Mouse (Mus musculus) frontal cortex, postnatal 10 days (tissue): ENCODE results near the gene Mrps16.

Source experiments
- DNase-seq, 2 experiments: peaks; one replicate each; pipeline ENCODE4 v3.0.0; 2022; ENCODE audit warnings: low spot score in 2 of 2, mixed read lengths in 1 of 2

The Mrps16 gene

DNA sequence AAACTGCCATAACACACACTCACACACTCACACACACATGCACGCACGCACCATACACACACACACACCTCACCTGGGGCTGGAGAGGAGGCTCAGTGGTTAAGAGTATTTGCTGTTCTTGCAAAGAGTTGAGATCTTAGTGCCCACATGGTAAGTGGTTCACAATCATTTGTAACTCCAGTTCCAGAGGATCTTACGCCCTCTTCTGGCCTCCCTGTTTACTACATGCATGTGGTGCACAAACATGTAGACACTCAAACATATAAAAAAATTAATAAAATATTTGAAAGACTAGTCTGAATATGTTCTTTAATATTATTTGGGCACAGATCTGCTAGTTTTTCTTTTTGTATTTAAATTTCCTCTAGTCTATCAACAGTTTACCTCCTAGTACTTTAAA is 25.2 kb downstream of the Mrps16 start:
- no peak for DNase-seq

DNA sequence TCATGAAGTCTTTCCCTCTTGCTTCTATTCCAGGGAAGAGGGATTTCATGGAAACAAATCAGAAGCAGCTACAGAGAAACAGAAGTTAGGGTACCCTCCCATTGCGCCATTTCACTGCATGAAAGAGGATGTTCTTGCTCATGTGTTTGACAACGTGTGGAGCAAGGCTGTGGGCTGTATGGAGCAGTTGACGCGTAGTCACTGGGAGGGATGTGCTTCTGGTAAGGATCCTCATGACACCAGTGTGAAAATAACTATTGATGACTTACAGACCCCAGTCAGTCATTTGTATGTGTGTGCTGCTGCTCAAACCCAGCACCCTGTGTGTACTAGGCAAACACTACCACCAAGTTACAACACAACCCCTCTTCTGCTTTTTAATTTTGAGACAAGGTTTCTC is 30.2 kb downstream of the Mrps16 start:
- no peak for DNase-seq

DNA sequence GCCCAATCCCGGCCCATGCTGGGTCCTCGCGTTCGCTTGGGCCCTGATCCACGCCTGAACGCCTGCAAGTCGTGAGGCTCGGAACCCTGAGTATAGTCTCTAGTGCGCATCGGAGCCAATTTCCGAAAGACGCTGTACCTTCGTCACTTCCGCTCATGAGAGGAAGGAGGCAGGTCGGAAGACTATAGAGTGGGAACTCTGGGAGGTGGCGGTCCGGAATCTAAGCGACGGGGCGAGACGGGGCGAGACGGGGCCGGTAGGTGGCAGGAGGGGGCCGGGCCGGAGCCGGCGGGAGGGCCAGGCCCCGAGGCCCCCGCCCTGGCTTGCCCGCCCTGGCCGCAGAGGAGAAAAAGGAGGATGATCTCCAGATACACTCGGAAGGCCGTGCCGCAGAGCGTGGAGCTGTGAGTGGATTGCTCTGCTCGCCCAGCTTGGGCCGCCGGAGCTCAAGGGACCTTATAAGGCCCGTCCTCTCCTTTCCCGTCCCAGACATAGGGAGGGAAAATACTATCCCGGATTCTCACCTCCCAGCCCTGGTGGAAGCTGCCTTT is 45.4 kb downstream of the Mrps16 start, which contains the start of the genes Ecd and Fam149b:
TSS of gene Ecd (minus strand) at position 131 of the 551 bp plus-strand sequence.
TSS of gene Fam149b (plus strand) at position 172 of the 551 bp plus-strand sequence.
- DNase-seq: peak; percentile 88 to 90

DNA sequence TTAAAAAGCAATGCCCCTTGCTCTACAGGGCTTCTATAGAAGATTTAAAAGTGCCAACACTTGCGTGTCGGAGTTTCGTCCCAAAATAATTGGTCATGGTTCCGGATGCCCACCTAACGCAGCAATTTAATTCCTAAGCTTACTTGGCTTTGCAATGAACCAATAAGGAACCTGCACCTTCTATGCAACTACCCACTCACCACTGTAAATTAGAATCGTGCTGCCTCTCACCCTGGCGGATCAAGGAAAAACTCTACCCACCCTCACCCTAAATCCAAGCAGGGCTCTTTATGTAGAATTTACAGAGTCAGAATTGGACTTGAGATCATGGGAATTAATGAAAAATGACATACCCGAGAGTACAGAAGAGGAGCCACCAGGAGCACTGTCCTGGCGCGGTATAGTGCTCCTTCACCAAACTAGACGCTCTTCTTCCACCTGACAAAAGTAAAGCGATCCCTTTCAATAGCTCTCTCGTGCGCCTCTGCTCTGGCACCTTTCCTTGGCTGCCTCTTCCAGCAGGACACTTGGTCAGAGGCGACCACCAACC is 45.9 kb downstream of the Mrps16 start:
- no peak for DNase-seq

GRCm38 (mm10) chr14:20345885-20346284 is 47.5 kb downstream of the Mrps16 start:
- DNase-seq: no peak

DNA sequence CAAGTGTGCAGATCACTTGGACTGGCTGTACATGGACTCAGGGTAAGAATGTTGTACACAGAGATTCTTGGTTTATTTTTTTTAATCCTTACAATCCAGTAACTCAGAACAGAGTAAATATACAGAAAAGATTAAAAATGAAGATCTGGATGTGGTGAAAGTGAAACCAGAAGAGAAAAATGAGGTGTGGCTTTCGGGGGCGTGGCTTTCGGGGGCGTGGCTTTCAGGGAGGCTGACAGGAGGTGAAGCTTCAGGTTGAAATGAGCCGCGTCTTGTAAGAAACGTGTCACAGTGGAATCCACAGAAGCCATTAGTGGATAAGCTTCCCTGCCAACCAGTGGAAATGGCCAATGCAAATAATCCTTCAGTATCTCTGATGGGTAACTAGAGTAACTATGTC is 52.6 kb downstream of the Mrps16 start:
- DNase-seq: no peak

- DNase-seq: no peak
These were observed 53.3 kb downstream of the Mrps16 start for GRCm38 (mm10) chr14:20340149-20340548.

GRCm38 (mm10) chr14:20339415-20339814 is 54.0 kb downstream of the Mrps16 start:
- no peak for DNase-seq
